Mouse (Mus musculus): ENCODE measurements around the gene Plxnb2.

DNA sequence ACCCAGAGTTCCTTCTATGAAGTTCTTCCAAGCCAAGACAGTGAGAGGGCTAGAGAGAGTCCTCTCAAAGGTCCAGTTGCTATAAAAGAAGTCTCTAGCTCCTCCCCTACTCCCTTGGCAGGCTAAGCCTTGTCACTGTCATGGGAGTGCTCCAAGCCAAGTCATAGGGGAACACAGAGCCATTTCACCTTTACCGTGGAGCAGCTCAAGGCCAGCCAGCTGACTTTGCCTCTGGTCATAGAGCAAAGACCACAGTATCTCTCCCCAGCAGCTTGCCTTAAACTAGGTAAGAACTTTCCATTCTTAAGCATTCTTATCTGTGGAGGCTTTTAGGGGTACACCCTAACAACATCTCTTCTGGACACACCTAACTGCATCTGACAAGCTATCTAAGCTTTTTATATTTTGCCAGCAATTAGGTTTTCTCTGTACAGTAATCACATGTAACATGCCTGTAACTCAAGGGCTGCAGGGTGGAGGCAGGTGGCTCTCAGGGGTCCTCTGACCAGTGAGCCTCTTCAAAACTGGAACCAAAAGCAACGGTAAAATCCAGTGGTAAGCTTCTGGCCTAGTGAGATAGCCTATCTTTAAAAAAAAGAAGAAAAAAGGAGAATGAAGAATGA, 35.1 kb upstream of the Plxnb2 start:
- no peak for TF ChIP-seq USF2 (IDR thresholded peaks at IDR 0.05; ENCODE audit: borderline replicate concordance in 1 of 2, insufficient read depth in 1 of 2, low read depth in 1 of 2, low read length in 2 of 2)
- TF ChIP-seq POLR2A (IDR thresholded peaks at IDR 0.05; ENCODE audit: control insufficient read depth in 1 of 2, insufficient read depth in 1 of 2, low read depth in 1 of 2, low read length in 2 of 2, poor library complexity in 1 of 2) = no peak
- no peak for TF ChIP-seq CTCF (IDR thresholded peaks at IDR 0.05 in 2 of 3, conservative IDR thresholded peaks at IDR 0.05 in 1 of 3; ENCODE audit: control insufficient read depth in 1 of 3, insufficient read depth in 1 of 3, low read depth in 2 of 3, low read length in 3 of 3, poor library complexity in 1 of 3, severe bottlenecking in 1 of 3)

Data from MEL (cell line).